Mouse (Mus musculus) kidney, postnatal 0 days (tissue): Measurements from ENCODE around the gene Tgm2. TPM values are rescaled to one million over a fixed set of nuclear protein-coding genes. Genes with fewer than 3 reads are reported as not detected.

Source experiments
- ATAC-seq: fragments of 200-750 bp; cut with Nextera tagmentation; replicated peaks from 2 replicates; pipeline ENCODE4 v1.8.0; 2017; ENCODE audit warnings: low read depth, moderate number of reproducible peaks, moderate TSS enrichment, moderate library complexity; ENCODE audit not compliant: low FRiP score
- DNase-seq: peaks from one replicate; pipeline ENCODE4 v3.0.0-alpha.2; 2016; ENCODE audit warnings: low spot score
- H3K27ac ChIP-seq: fragments of 300-500 bp; sonication (generic); 2 replicates; pipeline ENCODE4 v1.5.1; 2014; ENCODE audit warnings: mild to moderate bottlenecking
- H3K27me3 ChIP-seq: fragments of 300-500 bp; sonication (generic); 2 replicates; pipeline ENCODE4 v1.6.1; 2014; ENCODE audit warnings: low read length, mixed read lengths; ENCODE audit not compliant: insufficient read depth
- H3K36me3 ChIP-seq: fragments of 300-500 bp; sonication (generic); 2 replicates; pipeline ENCODE4 v1.6.1; 2014; ENCODE audit warnings: low read length, mixed read lengths; ENCODE audit not compliant: insufficient read depth
- H3K4me1 ChIP-seq: fragments of 300-500 bp; sonication (generic); replicated peaks from 2 replicates; pipeline ENCODE4 v1.6.1; 2014; ENCODE audit warnings: antibody characterized with exemption, low read length, mixed read lengths; ENCODE audit not compliant: insufficient read depth
- H3K4me2 ChIP-seq: fragments of 300-500 bp; sonication (generic); 2 replicates; pipeline ENCODE4 v1.6.1; 2014; ENCODE audit warnings: mild to moderate bottlenecking, low read length, moderate library complexity, mixed read lengths
- H3K4me3 ChIP-seq: fragments of 300-500 bp; sonication (generic); replicated peaks from 2 replicates; pipeline ENCODE4 v1.5.1; 2014; ENCODE audit warnings: low read depth, low read length
- H3K9ac ChIP-seq: fragments of 300-500 bp; sonication (generic); 2 replicates; pipeline ENCODE4 v1.6.1; 2014; ENCODE audit warnings: low read depth, low read length
- H3K9me3 ChIP-seq: fragments of 300-500 bp; sonication (generic); replicated peaks from 2 replicates; pipeline ENCODE4 v1.6.1; 2016; ENCODE audit warnings: low read length, inconsistent platforms, mixed read lengths
- CTCF ChIP-seq: IDR thresholded peaks from 2 replicates; pipeline ENCODE4 v1.5.1; 2016; ENCODE audit warnings: antibody characterized with exemption, low read depth, mild to moderate bottlenecking, moderate library complexity
- WGBS: fragments of 180-500 bp; shearing (Covaris S2); extraction: QIAGEN DNeasy Blood & Tissue Kit; methylation state at CpG from one replicate; pipeline ENCODE4 v1.1.7; 2014; 5-methylcytosine and 5-hydroxymethylcytosine counted together
- polyA plus RNA-seq: library from polyadenylated mRNA; unstranded; fragments of >200 nt; fragmentation: Nextera tagmentation; extraction: Ambion mirVana; gene quantifications from 2 replicates; pipeline ENCODE4 v1.2.1, GENCODE M21; 2015

Tgm2 gene
- polyA plus RNA-seq, result 26.9 and 31.7 TPM in 2 replicates

GRCm38 (mm10) chr2:158146223-158146622, at the start of gene Tgm2:
Gene Tgm2, minus strand, starts transcription at chr2:158146436.
- H3K27ac ChIP-seq, result peak within 1 kb of the TSS; percentile 28; the same call in 1 of the 2 replicates

GRCm38 (mm10) chr2:158194945-158195640, 48.9 kb upstream of the Tgm2 start:
- Histone ChIP-seq H3K27me3 (no peaks in the 10 kb centered on the region), H3K36me3 (no peaks in the 10 kb centered on the region), H3K9ac (no peak overlapping the region), H3K27ac (no peak overlapping the region), H3K9me3 (no peaks in the 10 kb centered on the region), H3K4me2 (no peak overlapping the region), H3K4me1 (no peaks in the 10 kb centered on the region), H3K4me3 (no peak overlapping the region)
- ATAC-seq (no peak; the same call in 1 of the 2 replicates), DNase-seq (peak; percentile 82)
- 25% methylated on average over 10 of the region's 10 CpGs for WGBS
- peak; percentile 77 for TF ChIP-seq CTCF

More at GRCm38 (mm10) chr2:158146223-158146622, at the start of gene Tgm2:
- H3K9me3 ChIP-seq, result no peaks in the 10 kb centered on the region
- peak within 1 kb of the TSS; percentile 74 for H3K4me2 ChIP-seq
- H3K27me3 ChIP-seq, result no peaks in the 10 kb centered on the region
- H3K4me3 ChIP-seq, result peak within 1 kb of the TSS; percentile 39
- H3K4me1 ChIP-seq, result peaks cover 23% of the 10 kb centered on the region
- H3K36me3 ChIP-seq, result no peaks in the 10 kb centered on the region
- TF ChIP-seq CTCF, result peak; percentile 72
- peak within 1 kb of the TSS; percentile 63 for H3K9ac ChIP-seq
- ATAC-seq (peak; percentile 68), DNase-seq (peak; percentile 86)
- under 1% methylated on average over 32 of the region's 33 CpGs for WGBS

DNA sequence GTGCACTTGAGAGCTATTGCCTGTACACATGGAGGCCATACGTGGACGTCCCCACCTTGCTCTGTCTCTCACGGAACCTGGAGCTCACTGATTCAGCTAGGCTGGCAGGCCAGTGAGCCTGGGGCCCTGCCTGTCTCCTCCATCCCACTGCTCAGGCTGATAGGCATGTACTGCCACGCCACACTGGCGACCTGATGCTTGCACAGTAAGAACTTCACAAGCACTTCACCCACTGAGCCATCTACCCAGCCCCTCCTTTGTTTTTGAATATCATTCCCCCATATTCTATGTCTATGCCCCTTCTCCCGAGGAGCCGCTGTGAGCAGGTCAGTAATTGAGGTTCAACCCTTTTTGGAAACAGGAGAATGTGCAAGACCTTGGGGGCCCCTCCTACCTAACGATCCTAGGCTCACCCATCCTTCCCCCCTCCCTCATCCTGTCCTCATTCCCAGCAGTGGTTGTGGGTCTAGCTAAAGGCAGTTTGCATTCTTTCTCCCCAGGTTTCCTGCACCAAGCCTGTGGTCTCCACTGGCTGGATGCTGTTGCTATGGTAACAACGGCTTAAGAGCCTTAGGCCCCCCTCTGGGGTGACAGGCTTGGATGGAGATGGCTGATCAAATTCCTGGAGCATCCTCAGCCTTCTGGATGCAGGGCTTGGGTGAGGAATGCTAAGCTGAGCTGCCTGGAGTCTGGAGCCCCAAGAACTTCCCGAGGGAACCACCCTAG, 47.5 kb upstream of the Tgm2 start:
- 56% methylated on average over 10 of the region's 10 CpGs for WGBS
- no peak for TF ChIP-seq CTCF
- Histone ChIP-seq H3K4me3 (no peak overlapping the region), H3K9ac (no peak overlapping the region), H3K9me3 (no peaks in the 10 kb centered on the region), H3K27me3 (no peaks in the 10 kb centered on the region), H3K4me1 (0 out of 2 replicates have a peak, but pooled peaks cover 3% of the 10 kb centered on the region), H3K27ac (no peak overlapping the region), H3K36me3 (no peaks in the 10 kb centered on the region), H3K4me2 (no peak overlapping the region)
- DNase-seq (no peak), ATAC-seq (no peak)

DNA sequence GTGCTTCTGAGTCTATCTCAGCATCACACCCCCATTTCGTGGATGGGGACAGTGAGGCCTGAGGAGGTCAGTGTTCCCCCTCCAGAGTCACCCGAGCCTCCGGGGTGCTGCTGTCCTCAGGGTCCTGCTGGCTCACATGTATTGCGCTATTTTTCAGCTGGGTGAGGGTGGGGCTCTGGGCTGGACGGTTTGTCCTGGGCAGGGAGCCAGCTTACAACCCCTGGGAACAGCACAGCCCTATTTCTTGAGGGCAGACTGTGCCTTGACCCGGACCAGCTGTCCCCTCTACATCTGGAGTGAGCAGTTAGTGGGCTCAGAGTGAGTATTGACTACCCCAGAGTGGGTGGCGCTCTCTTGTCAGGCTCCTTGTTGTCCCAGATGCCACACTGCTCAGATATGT, 44.9 kb upstream of the Tgm2 start:
- ATAC-seq, result 0 out of 2 replicates have a peak, but pooled peaks have one; percentile 37
- Histone ChIP-seq H3K27me3 (no peaks in the 10 kb centered on the region), H3K27ac (no peak overlapping the region), H3K4me1 (0 out of 2 replicates have a peak, but pooled peaks cover 3% of the 10 kb centered on the region), H3K36me3 (no peaks in the 10 kb centered on the region), H3K9ac (no peak overlapping the region), H3K9me3 (no peaks in the 10 kb centered on the region), H3K4me2 (no peak overlapping the region), H3K4me3 (no peak overlapping the region)
- no peak for DNase-seq
- WGBS, result 60% methylated on average over 7 of the region's 7 CpGs
- no peak for TF ChIP-seq CTCF

DNA sequence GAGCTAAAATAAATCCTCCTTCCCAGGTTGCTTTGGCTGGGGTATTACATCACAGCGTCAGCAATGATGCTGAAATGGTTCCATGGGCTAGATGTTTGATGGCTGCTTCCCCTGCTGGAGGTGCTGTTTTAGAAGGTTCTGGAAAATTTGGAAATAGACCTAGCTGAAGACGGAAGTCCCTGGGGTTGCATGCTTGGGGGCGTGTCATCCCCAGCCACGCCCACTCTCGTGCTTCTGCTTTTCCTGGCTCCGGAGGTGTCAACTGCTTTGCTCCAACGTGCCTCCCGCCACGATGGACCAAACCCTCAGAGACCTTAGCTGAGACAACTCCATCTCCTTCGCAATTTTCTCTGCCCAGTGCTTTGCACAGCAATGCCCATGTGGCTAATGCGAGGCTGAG, 43.2 kb upstream of the Tgm2 start:
- TF ChIP-seq CTCF, result no peak
- 66% methylated on average over 11 of the region's 11 CpGs for WGBS
- Histone ChIP-seq H3K27ac (no peak overlapping the region), H3K4me2 (no peak overlapping the region), H3K9me3 (no peaks in the 10 kb centered on the region), H3K36me3 (no peaks in the 10 kb centered on the region), H3K9ac (no peak overlapping the region), H3K4me3 (no peak overlapping the region), H3K4me1 (0 out of 2 replicates have a peak, but pooled peaks cover 3% of the 10 kb centered on the region), H3K27me3 (no peaks in the 10 kb centered on the region)
- no peak for ATAC-seq
- no peak for DNase-seq

DNA sequence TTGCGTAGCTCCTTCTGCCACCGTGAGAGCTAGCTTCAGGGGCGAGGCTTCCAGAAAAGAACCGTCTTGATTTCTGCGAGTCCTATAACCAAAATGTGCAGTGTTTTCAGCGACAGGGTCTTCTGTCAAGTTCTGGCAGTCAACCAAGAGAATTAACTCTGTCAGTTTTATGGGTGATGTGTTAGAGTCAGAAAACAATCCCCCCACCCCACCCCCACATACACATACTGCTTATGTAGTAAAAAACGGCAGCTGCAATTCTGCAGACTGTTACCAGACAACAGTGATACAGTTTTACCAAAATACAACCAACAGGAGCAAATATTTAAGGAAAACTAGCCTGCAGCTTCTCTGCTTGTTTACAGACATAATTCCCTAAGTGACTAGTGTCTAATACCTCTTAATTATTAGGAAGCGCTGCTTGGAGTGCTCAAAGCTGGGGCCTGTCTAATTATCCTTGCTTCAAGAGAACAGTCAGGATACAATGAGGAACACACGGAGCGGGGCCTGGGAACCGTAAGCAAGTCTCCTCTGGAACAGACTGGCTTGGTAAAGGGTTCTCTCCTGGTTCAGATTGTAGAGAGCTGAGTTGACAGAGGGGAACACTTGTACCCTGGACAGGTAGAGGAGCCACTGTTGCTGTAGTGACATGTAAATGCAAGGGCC, 40.1 kb upstream of the Tgm2 start:
- Histone ChIP-seq H3K27ac (peak overlapping the region; percentile 73), H3K4me3 (no peak overlapping the region), H3K9me3 (no peaks in the 10 kb centered on the region), H3K9ac (no peak overlapping the region), H3K4me2 (no peak overlapping the region), H3K36me3 (no peaks in the 10 kb centered on the region), H3K4me1 (0 out of 2 replicates have a peak, but pooled peaks cover 3% of the 10 kb centered on the region), H3K27me3 (no peaks in the 10 kb centered on the region)
- DNase-seq (peak; percentile 78), ATAC-seq (no peak)
- no peak for TF ChIP-seq CTCF
- 35% methylated on average over 11 of the region's 11 CpGs for WGBS
